Mouse (Mus musculus) brain, embryonic 14.5 days (tissue): ENCODE measurements around the gene Tmem221.

Source experiments
- CTCF ChIP-seq: fragments of 200-500 bp; IDR thresholded peaks from 2 replicates; pipeline ENCODE4 v1.5.1; 2012; ENCODE audit warnings: inconsistent platforms, mild to moderate bottlenecking, moderate library complexity, borderline replicate concordance; ENCODE audit not compliant: insufficient read depth, insufficient read length; ENCODE audit errors: extremely low read depth
- POLR2A ChIP-seq: fragments of 200-500 bp; IDR thresholded peaks from 2 replicates; pipeline ENCODE4 v1.6.1; 2012; ENCODE audit warnings: mild to moderate bottlenecking, inconsistent platforms, borderline replicate concordance; ENCODE audit not compliant: poor library complexity, insufficient read depth, insufficient read length, severe bottlenecking; ENCODE audit errors: extremely low read depth

- TF ChIP-seq CTCF = no peak
- no peak for TF ChIP-seq POLR2A
Measured at GRCm38 (mm10) chr8:71591017-71591416, 32.3 kb upstream of the Tmem221 start.
